Mouse (Mus musculus) thymus, adult 2 months (tissue): Measurements from ENCODE around the gene Lrtm2.

ENCODE experiments used
- CTCF ChIP-seq: fragments of 200-500 bp; IDR thresholded peaks from 2 replicates; pipeline ENCODE4 v1.5.1; 2012; ENCODE audit warnings: mild to moderate bottlenecking, control low read depth, low read length, moderate library complexity, borderline replicate concordance; ENCODE audit not compliant: control insufficient read depth, poor library complexity, insufficient read depth; ENCODE audit errors: extremely low read depth
- POLR2A ChIP-seq: fragments of 200-500 bp; IDR thresholded peaks from 2 replicates; pipeline ENCODE4 v1.6.1; 2012; ENCODE audit warnings: mild to moderate bottlenecking, low read length, control low read depth, moderate library complexity; ENCODE audit not compliant: control insufficient read depth, poor library complexity, insufficient read depth; ENCODE audit errors: extremely low read depth

GRCm38 (mm10) chr6:119358020-119358571, 27.5 kb upstream of the Lrtm2 start:
- TF ChIP-seq POLR2A, result no peak
- TF ChIP-seq CTCF, result no peak
